Mouse (Mus musculus) bone marrow macrophage, adult 2 months (primary cell): ENCODE data around the gene Sh3tc1. TPM values are rescaled to one million over a fixed set of nuclear protein-coding genes. Genes with fewer than 3 reads are reported as not detected.

ENCODE experiments used
- H3K27ac ChIP-seq: 2 replicates; pipeline ENCODE4 v1.5.1; 2012; ENCODE audit warnings: low read depth, low read length; ENCODE audit not compliant: insufficient read depth
- H3K4me1 ChIP-seq: 2 replicates; pipeline ENCODE4 v1.6.1; 2012; ENCODE audit warnings: low read length; ENCODE audit not compliant: control insufficient read depth, insufficient read depth
- H3K4me3 ChIP-seq: 2 replicates; pipeline ENCODE4 v1.5.1; 2012; ENCODE audit warnings: mild to moderate bottlenecking, low read length, moderate library complexity; ENCODE audit not compliant: insufficient read depth
- CTCF ChIP-seq: IDR thresholded peaks from 2 replicates; pipeline ENCODE4 v1.5.1; 2012; ENCODE audit warnings: low read depth, mild to moderate bottlenecking, low read length, moderate library complexity
- POLR2A ChIP-seq: IDR thresholded peaks from 2 replicates; pipeline ENCODE4 v1.6.1; 2012; ENCODE audit warnings: mild to moderate bottlenecking, low read depth, low read length, borderline replicate concordance
- polyA plus RNA-seq: library from polyadenylated mRNA; stranded (reverse); fragments of >200 nt; gene quantifications from 2 replicates; pipeline ENCODE4 v1.2.4, GENCODE M21; 2012; ENCODE audit not compliant: missing spikeins, insufficient read depth, insufficient read length

Sh3tc1 gene
- polyA plus RNA-seq, 1 experiment, result 18.2 TPM

- TF ChIP-seq CTCF (no peak), POLR2A (no peak)
- Histone ChIP-seq H3K4me3 (no peak overlapping the region), H3K4me1 (no peaks in the 10 kb centered on the region), H3K27ac (no peak overlapping the region)
Measured at GRCm38 (mm10) chr5:35653743-35654395, 85.9 kb downstream of the Sh3tc1 start.

- H3K27ac ChIP-seq, result no peak overlapping the region
- H3K4me1 ChIP-seq, result no peaks in the 10 kb centered on the region
- TF ChIP-seq POLR2A, result no peak
- TF ChIP-seq CTCF, result no peak
- no peak overlapping the region for H3K4me3 ChIP-seq
Measured at GRCm38 (mm10) chr5:35652872-35653271, 86.9 kb downstream of the Sh3tc1 start.

DNA sequence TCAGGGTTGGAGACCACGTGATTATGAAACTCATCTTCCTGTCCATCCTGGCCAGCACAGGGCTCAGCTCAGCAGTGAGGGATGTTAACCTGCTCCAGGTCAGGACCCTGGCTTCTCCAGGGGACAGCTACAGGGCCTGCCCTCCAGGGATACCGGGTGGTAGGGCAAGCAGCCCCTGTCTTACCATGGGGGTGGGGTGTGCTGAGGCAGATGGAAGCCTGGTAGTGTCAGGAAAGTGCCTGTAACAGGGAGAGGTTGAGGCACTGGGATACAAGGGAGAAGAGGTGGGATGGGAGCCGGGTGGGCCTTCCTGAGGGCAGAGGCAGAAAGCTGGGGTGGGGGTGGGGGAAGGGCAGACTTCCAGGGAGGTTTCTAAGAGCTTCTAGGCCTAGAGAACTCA lies 87.5 kb downstream of the Sh3tc1 start:
- Histone ChIP-seq H3K27ac (no peak overlapping the region), H3K4me3 (no peak overlapping the region), H3K4me1 (peaks cover 3% of the 10 kb centered on the region)
- TF ChIP-seq CTCF, result no peak

DNA sequence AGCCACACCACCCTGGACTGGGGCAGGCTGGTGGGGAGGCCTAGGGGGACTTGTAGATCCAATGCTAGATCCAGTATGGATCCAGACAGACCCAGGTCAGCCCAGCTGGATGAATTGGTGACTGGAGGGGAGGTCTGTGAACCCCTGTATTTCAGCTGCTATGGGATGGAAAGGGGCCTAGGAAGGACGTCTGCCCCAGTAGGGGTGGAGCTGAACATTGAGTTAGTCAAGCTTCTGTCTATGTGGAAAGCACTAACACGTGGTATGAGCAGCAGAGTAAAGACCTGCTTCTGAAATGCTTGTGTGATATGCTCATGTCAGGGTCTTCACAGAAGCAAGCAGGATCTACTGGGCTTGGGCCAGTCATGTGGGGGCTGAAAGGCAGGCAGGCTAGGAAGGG lies 91.6 kb downstream of the Sh3tc1 start:
- Histone ChIP-seq H3K4me1 (peaks cover 14% of the 10 kb centered on the region), H3K4me3 (no peak overlapping the region), H3K27ac (no peak overlapping the region)
- TF ChIP-seq POLR2A (no peak), CTCF (no peak)

DNA sequence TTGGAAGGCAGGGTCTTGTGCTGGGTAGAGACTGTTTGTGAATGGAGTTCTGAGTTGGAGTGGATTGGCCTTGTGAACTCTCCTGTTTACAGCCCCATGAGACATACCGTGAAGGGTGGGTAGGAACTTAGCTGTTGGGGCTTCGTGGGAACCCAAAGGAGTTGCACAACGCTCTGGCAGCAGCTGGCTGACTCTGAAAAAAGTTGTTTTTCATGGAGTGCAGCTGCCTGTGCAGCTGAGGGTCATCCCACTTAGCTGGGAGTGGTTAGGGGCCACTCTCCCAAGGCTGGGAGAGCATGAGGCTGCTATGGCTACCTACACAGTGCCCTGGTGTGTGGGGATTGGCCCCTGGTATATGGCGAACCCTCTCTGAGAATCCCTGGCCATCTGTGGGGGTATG lies 92.2 kb downstream of the Sh3tc1 start:
- Histone ChIP-seq H3K27ac (no peak overlapping the region), H3K4me1 (peaks cover 14% of the 10 kb centered on the region), H3K4me3 (no peak overlapping the region)
- TF ChIP-seq CTCF (no peak), POLR2A (no peak)

Other genes starting within 250 kb of the Sh3tc1 start
- not detected in 2 replicates for gene Cpz, start 214.3 kb downstream of the Sh3tc1 start, polyA plus RNA-seq
- gene Trmt44, start 164.9 kb downstream of the Sh3tc1 start, polyA plus RNA-seq, result 5.2 and 6.8 TPM in 2 replicates
- 86.6 and 110 TPM in 2 replicates for gene Acox3, start 156.9 kb downstream of the Sh3tc1 start, polyA plus RNA-seq
- 0.98 and 1.1 TPM in 2 replicates for gene Htra3, start 60.2 kb downstream of the Sh3tc1 start, polyA plus RNA-seq
- 3.4 and 5.6 TPM in 2 replicates for gene Ablim2, start 17.9 kb upstream of the Sh3tc1 start, polyA plus RNA-seq
- gene Afap1, start 153.3 kb upstream of the Sh3tc1 start, polyA plus RNA-seq, result 0.95 and 2.0 TPM in 2 replicates